Mouse (Mus musculus): Measurements from ENCODE around the gene Doc2b. TPM values are rescaled to one million over a fixed set of nuclear protein-coding genes. Genes with fewer than 3 reads are reported as not detected.

The Doc2b gene
- polyA plus RNA-seq, 1 experiment from 2014 or later = 0.62 TPM

DNA sequence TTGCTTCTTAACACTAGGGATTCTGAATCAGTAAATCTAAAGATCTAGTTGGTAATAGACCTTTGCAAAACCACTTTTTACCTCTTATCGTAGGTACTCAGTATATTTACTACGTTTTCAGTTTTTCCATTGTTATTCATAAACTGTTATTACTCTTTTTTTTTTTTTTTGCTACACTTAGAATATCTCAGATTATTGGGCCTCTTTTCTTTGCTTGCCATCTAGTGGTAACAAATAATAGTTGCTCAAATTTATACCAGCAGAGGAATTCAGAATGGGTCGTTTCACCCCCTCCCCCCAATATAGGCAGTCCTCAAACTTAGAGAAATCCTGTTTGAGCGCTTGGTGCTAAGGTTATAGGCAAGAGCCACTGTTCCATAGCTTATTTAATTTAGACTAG lies 44.8 kb downstream of the Doc2b start:
- no peak overlapping the region for H3K4me2 ChIP-seq (replicated peaks)
- no peak for ATAC-seq (ENCODE audit: low FRiP score)
- H3K27me3 ChIP-seq = no peaks in the 10 kb centered on the region
- H3K27ac ChIP-seq = no peak overlapping the region
- peaks cover 17% of the 10 kb centered on the region for H3K4me1 ChIP-seq
- WGBS = 88% methylated on average over 4 of the region's 4 CpGs
- H3K9me3 ChIP-seq (replicated peaks) = no peaks in the 10 kb centered on the region
- no peak overlapping the region for H3K9ac ChIP-seq
- no peak overlapping the region for H3K4me3 ChIP-seq
- peaks cover 1% of the 10 kb centered on the region for H3K36me3 ChIP-seq

DNA sequence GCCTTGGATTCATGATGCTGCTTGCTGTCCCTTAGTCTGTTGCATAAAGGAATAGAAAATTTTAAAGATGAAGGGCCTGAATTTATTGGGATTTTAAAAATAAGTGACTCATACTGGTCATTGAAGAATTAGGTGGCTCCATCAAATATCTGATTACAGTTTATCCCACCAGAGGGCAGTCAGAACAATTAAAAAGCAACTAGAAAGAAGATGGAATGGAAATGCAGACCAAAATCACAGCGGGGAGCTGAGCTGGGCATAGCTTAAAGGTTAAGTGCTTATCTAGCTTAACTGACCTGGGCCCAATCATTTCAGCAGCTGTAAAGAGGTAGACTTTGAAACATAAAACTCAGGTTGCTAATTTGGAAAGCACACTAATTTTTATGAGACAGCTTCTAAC lies 45.3 kb downstream of the Doc2b start:
- no peak overlapping the region for H3K4me3 ChIP-seq
- H3K27ac ChIP-seq = no peak overlapping the region
- no peaks in the 10 kb centered on the region for H3K27me3 ChIP-seq
- no peaks in the 10 kb centered on the region; the same call in 1 of the 2 replicates for H3K36me3 ChIP-seq
- H3K9ac ChIP-seq = no peak overlapping the region
- H3K4me2 ChIP-seq (replicated peaks) = no peak overlapping the region
- WGBS = 75% methylated on average over 1 of the region's 1 CpGs
- H3K9me3 ChIP-seq (replicated peaks) = no peaks in the 10 kb centered on the region
- H3K4me1 ChIP-seq = peaks cover 17% of the 10 kb centered on the region
- ATAC-seq (ENCODE audit: low FRiP score) = no peak

DNA sequence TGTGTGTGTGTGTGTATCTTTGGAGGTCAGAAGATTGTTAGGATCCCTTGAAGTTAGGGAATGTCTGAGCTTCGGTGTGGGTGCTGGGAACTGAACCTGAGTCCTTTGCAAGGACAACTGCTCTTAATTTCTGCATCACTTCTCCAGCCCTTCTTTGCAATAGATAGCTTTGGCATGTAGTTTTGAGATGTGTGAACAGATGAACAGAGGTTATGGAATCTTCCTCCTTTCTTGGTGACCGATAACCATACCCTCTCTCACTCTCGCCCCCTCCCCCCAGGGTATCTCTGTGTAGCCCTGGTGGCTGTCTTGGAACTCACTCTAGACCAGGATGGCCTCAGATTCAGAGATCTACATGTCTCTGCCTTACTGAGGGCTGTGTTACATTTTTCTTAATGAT lies 51.1 kb downstream of the Doc2b start:
- Histone ChIP-seq H3K27ac (no peak overlapping the region), H3K9ac (no peak overlapping the region), H3K4me1 (peaks cover 26% of the 10 kb centered on the region), H3K27me3 (no peaks in the 10 kb centered on the region), H3K4me3 (no peak overlapping the region), H3K9me3 (replicated peaks) (no peaks in the 10 kb centered on the region), H3K4me2 (replicated peaks) (no peak overlapping the region), H3K36me3 (peaks cover 7% of the 10 kb centered on the region; the same call in 1 of the 2 replicates)
- no peak for ATAC-seq (ENCODE audit: low FRiP score)
- WGBS = 100% methylated on average over 3 of the region's 3 CpGs

DNA sequence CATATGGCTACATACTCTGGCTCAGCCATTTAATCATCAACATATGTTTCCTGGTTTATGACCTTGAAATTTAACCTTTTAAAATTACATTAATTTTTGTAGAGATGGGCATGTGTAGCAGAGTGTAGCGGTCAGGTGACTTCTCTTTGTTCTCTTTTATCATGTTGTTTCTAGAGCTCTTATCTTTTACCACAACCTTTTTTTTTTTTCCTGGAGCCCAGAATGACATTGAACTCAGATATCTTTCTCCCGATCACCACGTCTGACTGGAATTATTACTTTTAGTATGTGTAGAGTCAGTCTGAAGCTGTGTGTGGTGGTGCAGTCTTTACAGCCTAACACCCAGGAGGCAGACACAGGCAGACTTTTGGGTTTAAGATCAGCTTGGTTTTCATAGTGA lies 54.2 kb downstream of the Doc2b start:
- H3K9me3 ChIP-seq (replicated peaks) = no peaks in the 10 kb centered on the region
- H3K27ac ChIP-seq = no peak overlapping the region
- peaks cover 24% of the 10 kb centered on the region for H3K4me1 ChIP-seq
- no peak overlapping the region for H3K9ac ChIP-seq
- no peak for ATAC-seq (ENCODE audit: low FRiP score)
- no peak overlapping the region for H3K4me2 ChIP-seq (replicated peaks)
- H3K4me3 ChIP-seq = no peak overlapping the region
- WGBS = 84% methylated on average over 3 of the region's 3 CpGs
- H3K36me3 ChIP-seq = peaks cover 24% of the 10 kb centered on the region; the same call in 1 of the 2 replicates
- no peaks in the 10 kb centered on the region for H3K27me3 ChIP-seq

DNA sequence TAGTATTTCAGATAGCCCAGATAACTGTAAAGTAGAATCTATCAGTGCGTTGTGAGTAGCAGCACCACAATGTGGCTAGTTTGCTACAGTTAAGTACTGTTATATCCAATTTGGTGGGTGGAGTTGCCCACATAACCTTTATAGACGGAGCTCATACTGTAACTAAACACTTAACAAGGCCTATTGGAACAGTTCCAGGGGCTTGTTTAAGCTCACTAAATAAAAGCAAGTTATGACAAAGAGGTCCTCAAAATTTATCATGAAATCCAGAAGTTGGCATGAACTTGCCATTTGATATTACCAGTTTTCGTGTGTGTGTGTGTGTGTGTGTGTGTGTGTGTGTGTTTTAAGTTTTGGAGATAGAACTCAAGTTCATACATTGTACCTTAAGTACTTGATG lies 55.6 kb downstream of the Doc2b start:
- WGBS = 84% methylated on average over 3 of the region's 3 CpGs
- no peak for ATAC-seq (ENCODE audit: low FRiP score)
- Histone ChIP-seq H3K27ac (no peak overlapping the region), H3K4me1 (peaks cover 33% of the 10 kb centered on the region), H3K9ac (no peak overlapping the region), H3K9me3 (replicated peaks) (no peaks in the 10 kb centered on the region), H3K36me3 (peaks cover 24% of the 10 kb centered on the region; the same call in 1 of the 2 replicates), H3K27me3 (no peaks in the 10 kb centered on the region), H3K4me3 (no peak overlapping the region), H3K4me2 (replicated peaks) (no peak overlapping the region)

DNA sequence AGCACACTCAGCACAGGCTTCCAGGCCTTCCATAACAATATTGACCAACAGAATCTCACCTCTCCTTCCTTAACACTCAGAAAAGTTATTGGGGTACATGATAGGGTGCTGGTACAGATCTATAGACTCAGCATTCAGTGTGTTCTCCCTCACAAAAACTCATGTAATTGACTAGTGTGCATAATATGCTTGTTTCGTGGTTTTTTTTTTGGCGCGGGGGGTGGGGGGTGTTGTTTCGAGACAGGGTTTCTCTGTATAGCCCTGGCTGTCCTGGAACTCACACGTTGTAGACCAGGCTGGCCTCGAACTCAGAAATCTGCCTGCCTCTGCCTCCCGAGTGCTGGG lies 57.4 kb downstream of the Doc2b start:
- no peak overlapping the region for H3K4me2 ChIP-seq (replicated peaks)
- 95% methylated on average over 7 of the region's 7 CpGs for WGBS
- H3K9me3 ChIP-seq (replicated peaks) = no peaks in the 10 kb centered on the region
- H3K27ac ChIP-seq = no peak overlapping the region
- no peak for ATAC-seq (ENCODE audit: low FRiP score)
- no peak overlapping the region for H3K9ac ChIP-seq
- no peak overlapping the region for H3K4me3 ChIP-seq
- no peaks in the 10 kb centered on the region for H3K27me3 ChIP-seq
- peaks cover 23% of the 10 kb centered on the region; the same call in 1 of the 2 replicates for H3K36me3 ChIP-seq
- peaks cover 40% of the 10 kb centered on the region for H3K4me1 ChIP-seq

DNA sequence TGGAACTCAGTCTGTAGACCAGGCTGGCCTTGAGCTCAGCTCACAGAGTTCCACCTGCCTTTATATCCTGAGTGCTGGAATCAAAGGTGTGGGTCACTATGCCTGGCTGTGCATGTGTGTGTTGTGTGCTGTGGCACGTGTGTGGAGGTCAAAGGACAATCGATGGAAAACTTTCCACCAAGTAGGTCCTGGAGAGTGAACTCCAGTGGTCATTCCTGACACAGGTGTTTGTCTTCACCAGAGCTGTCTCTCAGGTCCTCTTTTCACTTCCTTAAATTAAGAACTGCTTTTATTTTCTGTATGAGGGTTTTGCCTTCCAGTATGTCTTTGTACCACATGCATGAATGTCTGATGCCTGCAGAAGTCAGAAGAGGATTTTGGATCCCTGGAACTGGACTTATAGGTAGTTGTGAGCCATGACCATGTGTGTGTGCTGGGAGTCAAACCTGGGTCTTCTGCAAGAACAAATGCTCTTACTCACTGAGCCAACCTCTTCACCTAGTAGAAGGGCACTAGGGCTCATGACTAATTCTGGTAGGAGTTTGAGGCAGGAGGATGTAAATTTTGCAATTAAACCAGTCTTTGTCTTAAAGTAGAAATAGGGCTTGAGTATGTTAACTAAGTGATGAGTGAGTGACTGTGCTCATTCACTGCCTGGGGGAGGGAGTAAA lies 57.9 kb downstream of the Doc2b start:
- H3K4me2 ChIP-seq (replicated peaks) = no peak overlapping the region
- no peak for ATAC-seq (ENCODE audit: low FRiP score)
- peaks cover 40% of the 10 kb centered on the region for H3K4me1 ChIP-seq
- no peak overlapping the region for H3K27ac ChIP-seq
- 87% methylated on average over 2 of the region's 2 CpGs for WGBS
- H3K9me3 ChIP-seq (replicated peaks) = no peaks in the 10 kb centered on the region
- H3K4me3 ChIP-seq = no peak overlapping the region
- no peak overlapping the region for H3K9ac ChIP-seq
- H3K27me3 ChIP-seq = no peaks in the 10 kb centered on the region
- peaks cover 20% of the 10 kb centered on the region; the same call in 1 of the 2 replicates for H3K36me3 ChIP-seq

DNA sequence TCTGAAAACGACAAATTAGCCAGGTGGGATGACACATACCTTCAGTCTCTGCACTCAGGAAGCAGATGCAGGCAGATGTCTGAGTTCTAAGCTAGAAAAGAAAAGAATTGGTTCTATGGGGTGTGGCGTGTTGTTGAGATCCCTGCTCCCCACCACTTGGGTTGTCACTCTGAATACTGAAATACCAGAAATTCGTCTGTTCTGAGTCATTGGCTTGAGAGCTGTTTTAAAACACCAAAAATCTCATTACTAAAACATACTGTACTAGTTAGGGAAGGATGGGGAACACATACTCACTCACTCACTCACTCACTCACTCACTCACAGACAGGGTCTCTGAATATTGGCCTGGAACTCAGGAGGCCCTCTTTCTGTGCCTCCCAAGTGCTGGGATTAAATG lies 58.9 kb downstream of the Doc2b start:
- Histone ChIP-seq H3K36me3 (peaks cover 17% of the 10 kb centered on the region; the same call in 1 of the 2 replicates), H3K9ac (no peak overlapping the region), H3K4me2 (replicated peaks) (peak overlapping the region; percentile 27), H3K27me3 (no peaks in the 10 kb centered on the region), H3K4me1 (peaks cover 38% of the 10 kb centered on the region), H3K9me3 (replicated peaks) (no peaks in the 10 kb centered on the region), H3K27ac (no peak overlapping the region), H3K4me3 (no peak overlapping the region)
- no peak for ATAC-seq (ENCODE audit: low FRiP score)
- 79% methylated on average over 3 of the region's 3 CpGs for WGBS

DNA sequence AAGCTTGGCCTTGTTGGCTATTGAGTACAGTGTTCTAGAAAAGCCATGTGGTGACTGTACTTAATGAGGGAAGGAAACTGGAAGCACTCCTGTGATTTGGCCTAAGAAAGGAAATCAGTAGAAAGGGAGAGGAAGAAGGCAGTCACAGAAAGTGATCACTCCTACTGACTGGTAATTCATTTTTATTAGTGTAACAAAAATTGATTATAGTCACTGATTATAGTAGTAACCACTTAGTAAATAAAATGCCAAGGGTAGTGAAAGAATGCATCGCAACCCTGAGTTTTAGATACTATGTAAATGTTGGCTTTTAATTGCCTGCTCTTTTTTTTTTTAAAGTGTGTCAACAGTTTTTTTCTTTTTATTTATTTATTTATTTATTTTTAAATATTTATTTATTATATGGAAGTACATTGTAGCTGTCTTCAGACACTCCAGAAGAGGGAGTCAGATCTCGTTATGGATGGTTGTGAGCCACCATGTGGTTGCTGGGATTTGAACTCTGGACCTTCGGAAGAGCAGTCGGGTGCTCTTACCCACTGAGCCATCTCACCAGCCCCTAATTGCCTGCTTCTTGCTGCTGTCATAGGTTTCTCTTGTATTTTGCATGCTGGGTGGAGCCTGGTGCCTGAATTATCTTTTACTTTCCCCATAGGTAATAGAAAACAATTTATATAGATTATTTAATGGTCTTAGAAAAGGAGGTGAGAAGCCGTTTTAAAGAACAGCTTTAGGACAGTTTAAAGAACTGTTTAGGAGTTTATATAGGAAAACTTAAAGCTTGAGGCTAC lies 60.2 kb downstream of the Doc2b start:
- H3K27ac ChIP-seq = no peak overlapping the region
- peak overlapping the region; percentile 85 for H3K4me2 ChIP-seq (replicated peaks)
- peak overlapping the region; percentile 53; the same call in 1 of the 2 replicates for H3K9ac ChIP-seq
- 86% methylated on average over 5 of the region's 5 CpGs for WGBS
- H3K27me3 ChIP-seq = no peaks in the 10 kb centered on the region
- H3K36me3 ChIP-seq = peaks cover 17% of the 10 kb centered on the region; the same call in 1 of the 2 replicates
- H3K4me3 ChIP-seq = peak overlapping the region; percentile 78
- no peak for ATAC-seq (ENCODE audit: low FRiP score)
- no peaks in the 10 kb centered on the region for H3K9me3 ChIP-seq (replicated peaks)
- peaks cover 41% of the 10 kb centered on the region for H3K4me1 ChIP-seq

DNA sequence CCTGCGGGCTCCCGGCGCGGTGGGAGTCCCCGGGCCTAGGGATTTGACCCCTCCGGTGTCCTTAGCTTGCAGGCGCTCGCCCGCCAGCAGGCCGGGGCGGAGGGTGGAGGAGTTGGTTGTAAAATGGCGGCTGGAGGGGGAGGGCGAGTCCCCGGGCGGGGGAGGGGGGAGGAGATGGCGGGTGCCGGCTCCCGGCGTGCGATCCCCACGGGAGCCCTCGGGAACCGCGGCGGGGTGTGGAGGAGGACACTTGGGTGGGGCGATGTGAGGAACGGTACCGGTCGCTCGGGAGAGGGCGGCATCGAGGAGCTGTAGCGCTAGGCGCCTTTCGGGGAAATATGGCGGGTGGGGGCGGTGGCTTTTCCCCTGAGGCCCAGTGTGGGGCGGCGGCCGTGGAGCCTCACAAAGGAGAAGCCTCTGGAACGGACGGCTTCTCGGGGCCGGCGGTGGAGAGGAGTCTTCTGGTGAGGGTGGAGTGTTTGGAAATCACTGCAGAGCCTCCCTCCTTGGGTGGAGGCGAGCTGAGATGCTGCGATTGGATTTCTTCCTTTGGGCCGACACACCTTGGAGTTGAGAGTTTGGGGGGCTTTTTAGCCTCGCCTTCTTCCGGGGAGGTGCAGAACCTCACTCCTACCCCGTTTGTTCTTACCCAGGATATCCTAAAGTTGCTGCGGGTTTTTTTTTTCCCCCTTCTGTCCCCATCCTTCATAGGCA lies 62.5 kb downstream of the Doc2b start:
- peak; percentile 77 for ATAC-seq (ENCODE audit: low FRiP score)
- Histone ChIP-seq H3K27me3 (no peaks in the 10 kb centered on the region), H3K4me1 (peaks cover 37% of the 10 kb centered on the region), H3K9ac (peak overlapping the region; percentile 99), H3K4me3 (peak overlapping the region; percentile 78), H3K27ac (peak overlapping the region; percentile 99), H3K4me2 (replicated peaks) (peak overlapping the region; percentile 85), H3K36me3 (0 out of 2 replicates have a peak, but pooled peaks cover 12% of the 10 kb centered on the region), H3K9me3 (replicated peaks) (no peaks in the 10 kb centered on the region)
- under 1% methylated on average over 52 of the region's 52 CpGs for WGBS

DNA sequence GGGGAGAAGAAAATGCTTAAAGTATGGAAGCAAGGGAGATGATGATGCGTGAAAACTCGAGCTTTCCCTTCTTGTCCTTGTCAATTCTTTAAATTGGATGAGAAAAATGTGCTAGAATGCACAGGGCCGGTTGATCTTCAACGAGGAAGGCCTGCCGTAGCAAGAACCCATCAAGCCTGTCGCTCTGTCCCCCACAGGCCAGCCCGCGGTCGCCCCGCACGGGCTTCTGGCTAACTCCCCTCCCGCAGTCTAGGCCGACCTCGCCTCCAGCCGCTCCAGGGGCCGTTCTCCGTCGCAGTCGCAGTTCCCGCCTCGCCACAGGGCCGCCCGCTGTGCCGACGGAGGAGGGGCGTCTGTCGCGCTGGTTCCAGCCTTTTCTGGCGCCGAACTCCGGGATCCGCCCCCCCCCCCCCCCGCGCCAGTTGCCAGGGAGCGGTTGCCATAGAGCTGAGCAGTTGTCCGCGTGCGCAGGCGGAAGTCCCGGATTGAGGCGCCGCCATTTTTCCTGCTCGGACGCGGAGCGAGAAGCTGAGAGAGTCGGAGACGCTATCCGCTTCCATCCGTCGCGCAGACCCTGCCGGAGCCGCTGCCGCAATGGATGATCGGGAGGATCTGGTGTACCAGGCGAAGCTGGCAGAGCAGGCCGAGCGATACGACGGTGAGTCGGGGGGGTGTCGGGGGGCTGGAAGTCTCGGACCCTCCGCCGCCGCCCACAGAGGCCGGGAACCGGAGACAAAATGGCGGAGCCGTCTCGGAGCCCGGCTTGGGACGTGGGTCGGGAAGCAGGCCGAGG lies 63.2 kb downstream of the Doc2b start, which contains the start of gene Ywhae:
Gene Ywhae, plus strand, starts transcription at position 436 of the 793 bp plus-strand sequence.
- WGBS = under 1% methylated on average over 73 of the region's 76 CpGs
- H3K4me1 ChIP-seq = peaks cover 33% of the 10 kb centered on the region
- H3K27ac ChIP-seq = peak within 1 kb of the TSS; percentile 99
- ATAC-seq (ENCODE audit: low FRiP score) = peak; percentile 94
- H3K9ac ChIP-seq = peak within 1 kb of the TSS; percentile 99
- H3K9me3 ChIP-seq (replicated peaks) = no peaks in the 10 kb centered on the region
- peak within 1 kb of the TSS; percentile 85 for H3K4me2 ChIP-seq (replicated peaks)
- H3K36me3 ChIP-seq = 0 out of 2 replicates have a peak, but pooled peaks cover 5% of the 10 kb centered on the region
- H3K27me3 ChIP-seq = no peaks in the 10 kb centered on the region
- peak within 1 kb of the TSS; percentile 78 for H3K4me3 ChIP-seq

Measured in hindbrain, embryonic 12.5 days (tissue).